Mouse (Mus musculus) lung, postnatal 0 days (tissue): ENCODE measurements around the gene Pnkd. TPM values are rescaled to one million over a fixed set of nuclear protein-coding genes. Genes with fewer than 3 reads are reported as not detected.
"Not testable (repeated sequence)": the region's sequence is repeated elsewhere in the genome, so short reads cannot be mapped to it uniquely, and the experiment has no call there.

ENCODE experiments used
- ATAC-seq: fragments of 200-750 bp; cut with Nextera tagmentation; 2 replicates; pipeline ENCODE4 v1.8.0; 2017; ENCODE audit warnings: moderate library complexity
- DNase-seq: peaks from one replicate; pipeline ENCODE4 v3.0.0-alpha.2; 2016; ENCODE audit warnings: low spot score
- H3K27ac ChIP-seq: fragments of 300-500 bp; sonication (generic); 2 replicates; pipeline ENCODE4 v1.5.1; 2014; ENCODE audit warnings: antibody characterized with exemption, mild to moderate bottlenecking, low read length, mixed read lengths
- H3K27me3 ChIP-seq: fragments of 300-500 bp; sonication (generic); replicated peaks from 2 replicates; pipeline ENCODE4 v1.6.1; 2014; ENCODE audit warnings: low read length, mixed read lengths; ENCODE audit not compliant: insufficient read depth
- H3K36me3 ChIP-seq: fragments of 300-500 bp; sonication (generic); 2 replicates; pipeline ENCODE4 v1.6.1; 2014; ENCODE audit warnings: low read length, mixed read lengths; ENCODE audit not compliant: insufficient read depth
- H3K4me1 ChIP-seq: fragments of 300-500 bp; sonication (generic); 2 replicates; pipeline ENCODE4 v1.6.1; 2014; ENCODE audit warnings: antibody characterized with exemption, low read depth, low read length, mixed read lengths; ENCODE audit not compliant: insufficient read depth
- H3K4me2 ChIP-seq: fragments of 300-500 bp; sonication (generic); replicated peaks from 2 replicates; pipeline ENCODE4 v1.6.1; 2014; ENCODE audit warnings: low read depth, mild to moderate bottlenecking, low read length, moderate library complexity, mixed read lengths
- H3K4me3 ChIP-seq: fragments of 300-500 bp; sonication (generic); 2 replicates; pipeline ENCODE4 v1.5.1; 2014; ENCODE audit warnings: low read depth, low read length
- H3K9ac ChIP-seq: fragments of 300-500 bp; sonication (generic); replicated peaks from 2 replicates; pipeline ENCODE4 v1.6.1; 2014; ENCODE audit warnings: low read depth, mild to moderate bottlenecking
- H3K9me3 ChIP-seq: fragments of 300-500 bp; sonication (generic); 2 replicates; pipeline ENCODE4 v1.6.1; 2016; ENCODE audit warnings: low read length, mixed read lengths
- CTCF ChIP-seq: IDR thresholded peaks from 2 replicates; pipeline ENCODE4 v1.5.1; 2016; ENCODE audit warnings: antibody characterized with exemption, mild to moderate bottlenecking
- EP300 ChIP-seq: IDR thresholded peaks from 2 replicates; pipeline ENCODE4 v1.6.1; 2016; ENCODE audit warnings: antibody characterized with exemption, mild to moderate bottlenecking, control low read depth
- WGBS: fragments of 180-500 bp; shearing (Covaris S2); extraction: QIAGEN DNeasy Blood & Tissue Kit; methylation state at CpG from one replicate; pipeline ENCODE4 v1.1.7; 2014; 5-methylcytosine and 5-hydroxymethylcytosine counted together
- polyA plus RNA-seq: library from polyadenylated mRNA; unstranded; fragments of >200 nt; fragmentation: Nextera tagmentation; extraction: Ambion mirVana; gene quantifications from 2 replicates; pipeline ENCODE4 v1.2.1, GENCODE M21; 2015

The Pnkd gene
- polyA plus RNA-seq, 1 experiment from 2014 or later = 88.7 TPM

- DNase-seq = no peak
- WGBS = 4% methylated on average over 23 of the region's 23 CpGs
Observed at GRCm38 (mm10) chr1:74285212-74286010, 681 bp downstream of the Pnkd start.

GRCm38 (mm10) chr1:74286869-74287607 is 2.3 kb downstream of the Pnkd start:
- not testable (repeated sequence) for H3K27me3 ChIP-seq, H3K4me2 ChIP-seq, H3K9me3 ChIP-seq, H3K4me3 ChIP-seq, H3K9ac ChIP-seq
- H3K4me1 ChIP-seq = peaks cover 18% of the 10 kb centered on the region
- H3K36me3 ChIP-seq = peaks cover 25% of the 10 kb centered on the region; the same call in 1 of the 2 replicates
- DNase-seq (peak; percentile 83), ATAC-seq (peak; percentile 0; the same call in 1 of the 2 replicates)
- peak overlapping the region; percentile 4 for H3K27ac ChIP-seq
- 51% methylated on average over 15 of the region's 17 CpGs for WGBS
- peak; percentile 58 for TF ChIP-seq CTCF

More at GRCm38 (mm10) chr1:74285212-74286010, 681 bp downstream of the Pnkd start:
- Histone ChIP-seq H3K9ac (peak overlapping the region; percentile 50), H3K4me3 (peak overlapping the region; percentile 74), H3K4me2 (peak overlapping the region; percentile 77), H3K9me3 (no peaks in the 10 kb centered on the region), H3K27me3 (no peaks in the 10 kb centered on the region), H3K4me1 (peaks cover 13% of the 10 kb centered on the region), H3K27ac (peak overlapping the region; percentile 32; the same call in 1 of the 2 replicates), H3K36me3 (peaks cover 33% of the 10 kb centered on the region; the same call in 1 of the 2 replicates)
- TF ChIP-seq EP300 (no peak), CTCF (no peak)
- ATAC-seq = no peak

GRCm38 (mm10) chr1:74288327-74288726 is 3.6 kb downstream of the Pnkd start:
- Histone ChIP-seq H3K36me3 (peaks cover 36% of the 10 kb centered on the region; the same call in 1 of the 2 replicates), H3K4me3 (no peak overlapping the region), H3K9ac (0 out of 2 replicates have a peak overlapping the region, but pooled peaks have one; percentile 5), H3K4me1 (peaks cover 19% of the 10 kb centered on the region), H3K4me2 (no peak overlapping the region), H3K9me3 (no peaks in the 10 kb centered on the region), H3K27ac (peak overlapping the region; percentile 69), H3K27me3 (no peaks in the 10 kb centered on the region)
- DNase-seq = no peak
- TF ChIP-seq EP300 (no peak), CTCF (no peak)
- WGBS = 70% methylated on average over 4 of the region's 4 CpGs
- ATAC-seq = no peak

- H3K9me3 ChIP-seq = no peaks in the 10 kb centered on the region
- H3K4me3 ChIP-seq = no peak overlapping the region
- peak; percentile 42 for DNase-seq
- TF ChIP-seq CTCF (no peak), EP300 (peak; percentile 67)
- H3K4me1 ChIP-seq = peaks cover 27% of the 10 kb centered on the region
- peaks cover 42% of the 10 kb centered on the region; the same call in 1 of the 2 replicates for H3K36me3 ChIP-seq
- no peak for ATAC-seq
- H3K9ac ChIP-seq = no peak overlapping the region
- H3K4me2 ChIP-seq = no peak overlapping the region
- no peaks in the 10 kb centered on the region for H3K27me3 ChIP-seq
- WGBS = 60% methylated on average over 9 of the region's 9 CpGs
- peak overlapping the region; percentile 69 for H3K27ac ChIP-seq
Observed at GRCm38 (mm10) chr1:74289248-74289647, 4.5 kb downstream of the Pnkd start.

GRCm38 (mm10) chr1:74289740-74290139 is 5.0 kb downstream of the Pnkd start:
- no peak overlapping the region for H3K4me2 ChIP-seq
- no peak for DNase-seq
- no peak for ATAC-seq
- no peak overlapping the region for H3K4me3 ChIP-seq
- 76% methylated on average over 2 of the region's 2 CpGs for WGBS
- peaks cover 30% of the 10 kb centered on the region for H3K4me1 ChIP-seq
- peaks cover 42% of the 10 kb centered on the region; the same call in 1 of the 2 replicates for H3K36me3 ChIP-seq
- H3K9me3 ChIP-seq = no peaks in the 10 kb centered on the region
- no peaks in the 10 kb centered on the region for H3K27me3 ChIP-seq
- no peak for TF ChIP-seq CTCF
- TF ChIP-seq EP300 = no peak
- no peak overlapping the region for H3K9ac ChIP-seq
- peak overlapping the region; percentile 63 for H3K27ac ChIP-seq

- DNase-seq (peak; percentile 27), ATAC-seq (no peak)
- no peak overlapping the region for H3K9ac ChIP-seq
- TF ChIP-seq EP300 (no peak), CTCF (no peak)
- no peak overlapping the region for H3K4me3 ChIP-seq
- H3K27ac ChIP-seq = peak overlapping the region; percentile 63
- H3K36me3 ChIP-seq = peaks cover 42% of the 10 kb centered on the region; the same call in 1 of the 2 replicates
- 61% methylated on average over 5 of the region's 5 CpGs for WGBS
- H3K4me2 ChIP-seq = no peak overlapping the region
- H3K27me3 ChIP-seq = no peaks in the 10 kb centered on the region
- no peaks in the 10 kb centered on the region for H3K9me3 ChIP-seq
- peaks cover 34% of the 10 kb centered on the region for H3K4me1 ChIP-seq
Observed at GRCm38 (mm10) chr1:74290141-74290540, 5.4 kb downstream of the Pnkd start.
